Mouse (Mus musculus) Patski (cell line): ENCODE measurements around the gene Rbks. TPM values are rescaled to one million over a fixed set of nuclear protein-coding genes. Genes with fewer than 3 reads are reported as not detected.

Source experiments
- ATAC-seq: fragments of 100-300 bp; one replicate; pipeline ENCODE4 v1.8.0; 2021
- CTCF ChIA-PET: fragments of 350-600 bp; sonication (Branson Sonifier 250); formaldehyde crosslinking; loops from one replicate; lab custom pipeline; 2022; ENCODE audit warnings: inconsistent platforms; lab: Charles Lee
- POLR2A ChIA-PET: fragments of 350-600 bp; sonication (Branson Sonifier 250); formaldehyde crosslinking; loops from one replicate; lab custom pipeline; 2022; ENCODE audit warnings: antibody characterized with exemption, inconsistent platforms; lab: Charles Lee
- DNase-seq: peaks from one replicate; pipeline ENCODE4 v3.0.0-alpha.2; 2011; ENCODE audit warnings: low read depth, low spot score
- H3K27me3 ChIP-seq: fragments of 371-371 bp; one replicate; pipeline ENCODE4 v1.5.1; 2021
- CTCF ChIP-seq: fragments of 100-300 bp; IDR thresholded peaks from one replicate; pipeline ENCODE4 v1.5.1; 2021
- in situ Hi-C: fragments of 300-500 bp; cut with MboI; formaldehyde crosslinking; loops from 3 replicates; pipeline ENCODE4 v1.11.1; 2018; ENCODE audit warnings: low pct_unique_long_range_greater_than_20kb, mixed read lengths
- polyA plus RNA-seq: library from polyadenylated mRNA; unstranded; gene quantifications from one replicate; pipeline ENCODE4 v1.2.3, GENCODE M21; 2021

Gene Rbks
- polyA plus RNA-seq, 1 experiment from 2014 or later, result 11.3 TPM

GRCm38 (mm10) chr5:31682305-31682704 is 15.1 kb downstream of the Rbks start:
- DNase-seq, result no peak

GRCm38 (mm10) chr5:31680183-31680582 is 17.2 kb downstream of the Rbks start:
- no peak for TF ChIP-seq CTCF
- DNase-seq, result no peak
- no peaks in the 10 kb centered on the region for H3K27me3 ChIP-seq
- in situ Hi-C loops, result no loop called here
- CTCF ChIA-PET, result interaction anchor here (1.1 to 1.5 kb wide), 2 partner anchors 10 to 12 kb away, joined by 3 to 4 read pairs; no protein-coding TSS in a partner anchor
- POLR2A ChIA-PET, result interaction anchor here (1.1 kb wide), 1 partner anchor 15 kb away, joined by 3 read pairs; no protein-coding TSS in a partner anchor
- ATAC-seq, result no peak

More at GRCm38 (mm10) chr5:31682305-31682704, 15.1 kb downstream of the Rbks start:
- TF ChIP-seq CTCF, result no peak
- H3K27me3 ChIP-seq, result no peaks in the 10 kb centered on the region
- CTCF ChIA-PET, result interaction anchor here (1.1 kb wide), 1 partner anchor 12 kb away, joined by 3 read pairs; no protein-coding TSS in a partner anchor
- in situ Hi-C loops, result no loop called here
- ATAC-seq, result no peak
- POLR2A ChIA-PET, result interaction anchor here (1.0 kb wide), 1 partner anchor 9 kb away, joined by 3 read pairs; no protein-coding TSS in a partner anchor

- POLR2A ChIA-PET, result interaction anchor here (1.1 kb wide), 1 partner anchor 12 kb away, joined by 3 read pairs; no protein-coding TSS in a partner anchor
- DNase-seq (no peak), ATAC-seq (no peak)
- TF ChIP-seq CTCF, result no peak
- CTCF ChIA-PET, result interaction anchor here (0.9 to 3.8 kb wide), 3 partner anchors 9 to 21 kb away, joined by 3 to 12 read pairs (median 9); no protein-coding TSS in a partner anchor
- in situ Hi-C loops, result no loop called here
- H3K27me3 ChIP-seq, result no peaks in the 10 kb centered on the region
Measured at GRCm38 (mm10) chr5:31678000-31678399, 19.4 kb downstream of the Rbks start.

GRCm38 (mm10) chr5:31673431-31673830 is 24.0 kb downstream of the Rbks start:
- H3K27me3 ChIP-seq, result no peaks in the 10 kb centered on the region
- in situ Hi-C loops, result no loop called here
- ATAC-seq (no peak), DNase-seq (no peak)
- no peak for TF ChIP-seq CTCF
- ChIA-PET POLR2A (interaction anchor here (0.7 to 1.4 kb wide), 2 partner anchors 9 to 11 kb away, joined by 3 read pairs; no protein-coding TSS in a partner anchor), CTCF (interaction anchor here (0.8 to 1.0 kb wide), 2 partner anchors 10 to 11 kb away, joined by 3 read pairs; no protein-coding TSS in a partner anchor)

GRCm38 (mm10) chr5:31671137-31671536 is 26.3 kb downstream of the Rbks start:
- in situ Hi-C loops, result no loop called here
- H3K27me3 ChIP-seq, result no peaks in the 10 kb centered on the region
- ATAC-seq, result no peak
- ChIA-PET POLR2A (interaction anchor here (0.7 to 1.0 kb wide), 2 partner anchors 13 to 25 kb away, joined by 3 to 4 read pairs; no protein-coding TSS in a partner anchor), CTCF (interaction anchor here (1.0 to 2.1 kb wide), 5 partner anchors 9 to 20 kb away, joined by 3 to 5 read pairs (median 4); no protein-coding TSS in a partner anchor)
- DNase-seq, result no peak
- no peak for TF ChIP-seq CTCF

- POLR2A ChIA-PET, result no interaction called here
- no peak for DNase-seq
- CTCF ChIA-PET, result interaction anchor here (1.0 to 2.1 kb wide), 4 partner anchors 10 to 14 kb away, joined by 3 to 5 read pairs (median 4); no protein-coding TSS in a partner anchor
- H3K27me3 ChIP-seq, result no peaks in the 10 kb centered on the region
- in situ Hi-C loops, result no loop called here
- no peak for ATAC-seq
- TF ChIP-seq CTCF, result no peak
Measured at GRCm38 (mm10) chr5:31669984-31670383, 27.4 kb downstream of the Rbks start.

GRCm38 (mm10) chr5:31668325-31668968 is 29.0 kb downstream of the Rbks start:
- ChIA-PET POLR2A (interaction anchor here (0.7 to 1.1 kb wide), 3 partner anchors 14 to 106 kb away, joined by 3 to 6 read pairs (median 4); no protein-coding TSS in a partner anchor), CTCF (no interaction called here)
- ATAC-seq, result no peak
- no peak for DNase-seq
- TF ChIP-seq CTCF, result no peak
- in situ Hi-C loops, result no loop called here
- no peaks in the 10 kb centered on the region for H3K27me3 ChIP-seq

GRCm38 (mm10) chr5:31666176-31666575 is 31.3 kb downstream of the Rbks start:
- DNase-seq (peak; percentile 67), ATAC-seq (peak; percentile 35)
- no peak for TF ChIP-seq CTCF
- no peaks in the 10 kb centered on the region for H3K27me3 ChIP-seq
- in situ Hi-C loops, result no loop called here
- POLR2A ChIA-PET, result interaction anchor here (0.6 to 1.0 kb wide), 2 partner anchors 11 to 99 kb away, joined by 3 read pairs; no protein-coding TSS in a partner anchor
- CTCF ChIA-PET, result interaction anchor here (0.8 to 1.0 kb wide), 3 partner anchors 9 to 15 kb away, joined by 3 to 4 read pairs (median 3); no protein-coding TSS in a partner anchor

- H3K27me3 ChIP-seq, result no peaks in the 10 kb centered on the region
- DNase-seq (no peak), ATAC-seq (no peak)
- TF ChIP-seq CTCF, result no peak
- ChIA-PET POLR2A (no interaction called here), CTCF (interaction anchor here (0.8 kb wide), 1 partner anchor 19 kb away, joined by 4 read pairs; no protein-coding TSS in a partner anchor)
- in situ Hi-C loops, result no loop called here
Measured at GRCm38 (mm10) chr5:31655688-31656190, 41.7 kb downstream of the Rbks start.

- ATAC-seq (no peak), DNase-seq (no peak)
- CTCF ChIA-PET, result no interaction called here
- TF ChIP-seq CTCF, result no peak
- no peaks in the 10 kb centered on the region for H3K27me3 ChIP-seq
- POLR2A ChIA-PET, result no interaction called here
- in situ Hi-C loops, result no loop called here
Measured at GRCm38 (mm10) chr5:31650518-31651288, 46.7 kb downstream of the Rbks start.
